Mouse (Mus musculus) lung, embryonic 16.5 days (tissue): Measurements from ENCODE around the gene Dcaf10. TPM values are rescaled to one million over a fixed set of nuclear protein-coding genes. Genes with fewer than 3 reads are reported as not detected.
A peak's percentile ranks its signal among the peaks of the same experiment; 100 is the strongest.
"Not testable (repeated sequence)": the region's sequence is repeated elsewhere in the genome, so short reads cannot be mapped to it uniquely, and the experiment has no call there.

Experiments
- ATAC-seq: fragments of 200-750 bp; cut with Nextera tagmentation; 2 replicates; pipeline ENCODE4 v1.8.0; 2017; ENCODE audit warnings: low read depth, mild to moderate bottlenecking, moderate library complexity
- H3K27ac ChIP-seq: fragments of 300-500 bp; sonication (generic); 2 replicates; pipeline ENCODE4 v1.5.1; 2014; ENCODE audit warnings: mild to moderate bottlenecking, control low read depth, low read length
- H3K27me3 ChIP-seq: fragments of 300-500 bp; sonication (generic); 2 replicates; pipeline ENCODE4 v1.6.1; 2014; ENCODE audit warnings: low read depth, low read length, mixed read lengths; ENCODE audit not compliant: control insufficient read depth, insufficient read depth
- H3K36me3 ChIP-seq: fragments of 300-500 bp; sonication (generic); 2 replicates; pipeline ENCODE4 v1.6.1; 2014; ENCODE audit warnings: low read length; ENCODE audit not compliant: control insufficient read depth, insufficient read depth
- H3K4me1 ChIP-seq: fragments of 300-500 bp; sonication (generic); replicated peaks from 2 replicates; pipeline ENCODE4 v1.6.1; 2014; ENCODE audit warnings: low read length, mixed read lengths; ENCODE audit not compliant: control insufficient read depth, insufficient read depth
- H3K4me2 ChIP-seq: fragments of 300-500 bp; sonication (generic); 2 replicates; pipeline ENCODE4 v1.6.1; 2014; ENCODE audit warnings: low read depth, low read length, control low read depth
- H3K4me3 ChIP-seq: fragments of 300-500 bp; sonication (generic); 2 replicates; pipeline ENCODE4 v1.5.1; 2014; ENCODE audit warnings: mild to moderate bottlenecking, low read length, control low read depth
- H3K9ac ChIP-seq: fragments of 300-500 bp; sonication (generic); 2 replicates; pipeline ENCODE4 v1.6.1; 2014; ENCODE audit warnings: low read length, control low read depth
- H3K9me3 ChIP-seq: fragments of 300-500 bp; sonication (generic); 2 replicates; pipeline ENCODE4 v1.6.1; 2016; ENCODE audit warnings: low read length; ENCODE audit not compliant: control insufficient read depth
- WGBS: fragments of 180-500 bp; shearing (Covaris S2); extraction: QIAGEN DNeasy Blood & Tissue Kit; methylation state at CpG from one replicate; pipeline ENCODE4 v1.1.7; 2014; 5-methylcytosine and 5-hydroxymethylcytosine counted together
- polyA plus RNA-seq: library from polyadenylated mRNA; unstranded; fragments of >200 nt; fragmentation: Nextera tagmentation; extraction: Ambion mirVana; gene quantifications from 2 replicates; pipeline ENCODE4 v1.2.1, GENCODE M21; 2015

Gene Dcaf10
- polyA plus RNA-seq, 1 experiment from 2014 or later: 9.7 TPM

DNA sequence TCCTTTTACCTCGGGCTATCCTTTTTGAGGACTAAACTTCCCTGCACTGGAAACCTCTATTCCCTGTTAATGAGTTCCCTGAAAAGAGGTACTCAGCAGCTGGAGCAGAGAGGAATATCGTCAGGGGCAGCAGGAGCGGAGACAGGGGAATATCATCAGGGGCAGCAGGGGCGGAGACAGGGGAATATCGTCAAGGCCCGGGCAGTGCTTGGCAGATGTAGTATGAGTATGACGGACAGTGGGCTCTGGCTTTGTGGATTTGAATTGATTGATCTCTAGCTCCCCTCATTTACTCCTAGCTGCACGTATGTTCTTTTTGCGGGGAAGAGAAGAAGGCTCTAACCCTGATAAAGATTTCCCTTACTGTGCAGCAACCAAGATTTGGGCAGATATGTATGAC, 675 bp upstream of the Dcaf10 start:
- H3K36me3 ChIP-seq: no peaks in the 10 kb centered on the region
- H3K9ac ChIP-seq: peak overlapping the region; percentile 91
- H3K4me1 ChIP-seq: peaks cover 13% of the 10 kb centered on the region
- peak overlapping the region; percentile 80 for H3K4me3 ChIP-seq
- H3K4me2 ChIP-seq: peak overlapping the region; percentile 81
- no peaks in the 10 kb centered on the region for H3K9me3 ChIP-seq
- peak overlapping the region; percentile 98 for H3K27ac ChIP-seq
- WGBS: 47% methylated on average over 9 of the region's 9 CpGs
- H3K27me3 ChIP-seq: no peaks in the 10 kb centered on the region
- ATAC-seq: no peak

DNA sequence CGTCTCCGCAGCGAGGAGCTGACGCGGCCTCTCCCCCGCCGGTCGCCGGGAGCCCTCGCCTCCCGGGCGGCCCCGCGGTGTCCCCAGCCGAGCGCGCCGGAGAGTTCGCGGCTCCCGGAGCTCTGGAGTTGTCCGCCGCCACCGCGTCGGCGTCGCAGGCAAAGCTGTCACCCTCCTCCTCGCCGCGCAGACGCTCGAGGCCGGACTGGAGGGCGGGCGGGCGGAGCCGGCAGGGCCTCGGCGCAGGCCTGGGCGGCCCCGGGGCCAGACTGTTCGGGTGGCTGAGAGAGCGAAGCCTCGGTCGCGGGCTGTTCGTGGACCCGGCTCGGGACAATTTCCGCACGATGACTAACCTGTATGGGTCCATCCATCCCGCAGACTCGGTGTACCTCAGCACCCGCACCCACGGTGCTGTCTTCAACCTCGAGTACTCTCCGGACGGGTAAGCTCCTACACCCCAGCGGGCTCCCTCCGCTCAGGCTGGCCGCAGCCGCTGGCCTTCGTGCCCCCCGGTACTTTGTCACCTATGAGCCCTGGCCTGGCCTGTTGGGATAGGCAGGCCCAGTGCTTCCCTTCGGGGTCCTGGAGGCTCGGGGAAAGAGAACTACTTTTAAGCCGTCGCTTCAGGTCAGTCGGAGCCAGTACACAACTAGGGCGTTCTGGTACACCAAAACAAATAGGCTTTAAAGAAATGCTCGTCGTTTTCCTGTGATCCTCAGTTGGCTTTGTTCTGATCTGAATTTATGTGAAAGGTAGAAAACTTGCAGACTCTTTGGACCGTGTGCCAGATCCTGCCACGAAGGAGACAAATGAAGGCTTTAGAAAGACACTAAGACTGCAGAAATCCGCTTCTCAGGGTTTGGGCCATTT, 620 bp downstream of the Dcaf10 start, which contains the start of gene Exosc3:
Gene Exosc3 (minus strand): TSS at position 447 of the 870 bp plus-strand sequence.
- WGBS: under 1% methylated on average over 54 of the region's 76 CpGs
- peak; percentile 86 for ATAC-seq

DNA sequence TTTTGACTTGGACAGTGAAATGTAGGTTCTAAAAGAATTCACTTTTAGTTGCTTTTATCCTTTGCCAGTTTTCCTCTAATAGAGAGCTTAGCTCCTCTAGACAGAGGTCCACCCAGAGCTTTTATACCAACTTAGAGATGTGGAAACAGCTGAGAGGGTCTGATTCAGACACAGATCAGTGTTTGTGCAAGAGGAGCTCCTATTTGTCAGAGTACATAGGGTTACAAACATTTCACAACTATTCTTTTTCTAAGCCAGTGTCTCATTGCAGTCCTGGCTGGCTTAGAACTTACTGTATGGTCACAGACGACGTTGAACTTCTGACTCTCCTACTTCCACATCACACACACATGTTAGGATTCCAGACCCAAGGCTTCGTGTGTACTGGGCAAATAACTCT, 14.8 kb downstream of the Dcaf10 start:
- no peaks in the 10 kb centered on the region for H3K27me3 ChIP-seq
- H3K27ac ChIP-seq: no peak overlapping the region
- 77% methylated on average over 3 of the region's 3 CpGs for WGBS
- peaks cover 7% of the 10 kb centered on the region for H3K36me3 ChIP-seq
- no peak overlapping the region for H3K9ac ChIP-seq
- ATAC-seq: no peak
- no peak overlapping the region for H3K4me2 ChIP-seq
- H3K4me1 ChIP-seq: no peaks in the 10 kb centered on the region
- H3K9me3 ChIP-seq: no peaks in the 10 kb centered on the region
- no peak overlapping the region for H3K4me3 ChIP-seq

More for the DNA sequence above, 620 bp downstream of the Dcaf10 start, which contains the start of gene Exosc3:
- peak within 1 kb of the TSS; percentile 91 for H3K9ac ChIP-seq
- H3K27ac ChIP-seq: peak within 1 kb of the TSS; percentile 98
- peak within 1 kb of the TSS; percentile 80 for H3K4me3 ChIP-seq
- no peaks in the 10 kb centered on the region for H3K36me3 ChIP-seq
- no peaks in the 10 kb centered on the region for H3K27me3 ChIP-seq
- H3K4me1 ChIP-seq: peaks cover 13% of the 10 kb centered on the region
- H3K9me3 ChIP-seq: no peaks in the 10 kb centered on the region
- H3K4me2 ChIP-seq: peak within 1 kb of the TSS; percentile 81

DNA sequence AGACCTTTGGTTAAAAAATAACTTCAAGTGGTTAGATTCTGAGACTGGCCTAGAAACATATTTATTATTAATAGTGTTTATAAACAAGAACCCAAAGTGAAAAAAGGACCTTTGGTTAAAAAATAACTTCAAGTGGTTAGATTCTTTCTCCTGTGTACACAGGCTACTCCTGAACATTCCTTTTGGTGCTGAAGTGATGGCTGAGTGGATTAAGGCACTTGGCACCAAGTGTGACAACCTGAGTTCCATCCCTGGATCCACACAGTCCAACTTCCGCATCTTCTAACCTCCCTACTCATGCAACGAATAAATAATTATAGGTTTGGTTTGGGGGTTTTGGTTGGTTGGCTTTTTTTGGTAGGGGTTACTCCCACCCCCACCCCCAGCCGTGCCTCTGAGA, 29.4 kb downstream of the Dcaf10 start:
- ATAC-seq: peak; percentile 90
- no peaks in the 10 kb centered on the region for H3K4me1 ChIP-seq
- no peak overlapping the region for H3K9ac ChIP-seq
- H3K27ac ChIP-seq: peak overlapping the region; percentile 88
- no peak overlapping the region for H3K4me3 ChIP-seq
- H3K36me3 ChIP-seq: peaks cover 35% of the 10 kb centered on the region
- 47% methylated on average over 3 of the region's 3 CpGs for WGBS
- H3K27me3 ChIP-seq: no peaks in the 10 kb centered on the region
- H3K9me3 ChIP-seq: no peaks in the 10 kb centered on the region
- no peak overlapping the region for H3K4me2 ChIP-seq

DNA sequence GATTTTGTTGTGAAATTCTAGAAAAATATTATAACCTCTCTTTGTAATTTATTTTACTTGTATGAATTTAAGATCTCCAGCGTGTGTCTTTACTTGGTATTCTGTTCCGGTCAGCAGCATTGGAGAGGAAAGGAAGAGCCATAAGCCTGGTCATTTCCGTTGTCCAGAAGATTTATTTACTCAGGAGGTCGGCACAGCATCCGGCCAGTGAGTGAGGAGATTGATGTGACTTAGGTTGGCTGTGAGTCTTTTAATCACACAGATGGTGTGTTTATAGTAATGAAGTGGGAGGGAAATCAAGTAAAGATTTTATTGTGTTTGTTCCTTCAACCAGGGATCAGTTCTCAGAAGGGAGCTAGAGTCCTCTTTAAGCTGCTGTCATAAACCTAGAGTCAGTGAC, 33.0 kb downstream of the Dcaf10 start:
- Histone ChIP-seq H3K4me1 (no peaks in the 10 kb centered on the region), H3K4me3 (no peak overlapping the region), H3K9me3 (no peaks in the 10 kb centered on the region), H3K9ac (no peak overlapping the region), H3K36me3 (peaks cover 35% of the 10 kb centered on the region), H3K27ac (no peak overlapping the region), H3K4me2 (no peak overlapping the region), H3K27me3 (no peaks in the 10 kb centered on the region)
- 49% methylated on average over 5 of the region's 5 CpGs for WGBS
- ATAC-seq: no peak

DNA sequence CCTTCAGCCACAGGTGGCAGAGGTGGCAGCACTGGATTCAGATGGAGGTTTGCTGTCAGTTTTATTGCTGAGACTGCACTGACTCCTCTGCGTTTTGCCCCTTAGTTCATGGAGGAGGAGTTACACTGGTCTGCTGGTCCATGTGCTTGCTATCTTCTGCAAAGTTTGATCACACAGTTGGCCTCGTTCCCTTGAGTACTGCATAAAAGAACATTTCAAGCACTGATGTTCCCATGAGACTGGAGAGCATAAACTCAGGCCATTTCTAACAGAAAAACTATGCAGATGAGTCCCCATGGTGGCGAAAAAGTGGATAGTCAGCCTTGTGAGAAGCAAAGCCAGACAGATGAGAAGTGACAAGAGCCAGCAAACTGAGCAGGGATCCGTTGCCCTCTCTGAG, 34.7 kb downstream of the Dcaf10 start:
- peaks cover 30% of the 10 kb centered on the region for H3K36me3 ChIP-seq
- ATAC-seq: no peak
- 85% methylated on average over 4 of the region's 4 CpGs for WGBS

DNA sequence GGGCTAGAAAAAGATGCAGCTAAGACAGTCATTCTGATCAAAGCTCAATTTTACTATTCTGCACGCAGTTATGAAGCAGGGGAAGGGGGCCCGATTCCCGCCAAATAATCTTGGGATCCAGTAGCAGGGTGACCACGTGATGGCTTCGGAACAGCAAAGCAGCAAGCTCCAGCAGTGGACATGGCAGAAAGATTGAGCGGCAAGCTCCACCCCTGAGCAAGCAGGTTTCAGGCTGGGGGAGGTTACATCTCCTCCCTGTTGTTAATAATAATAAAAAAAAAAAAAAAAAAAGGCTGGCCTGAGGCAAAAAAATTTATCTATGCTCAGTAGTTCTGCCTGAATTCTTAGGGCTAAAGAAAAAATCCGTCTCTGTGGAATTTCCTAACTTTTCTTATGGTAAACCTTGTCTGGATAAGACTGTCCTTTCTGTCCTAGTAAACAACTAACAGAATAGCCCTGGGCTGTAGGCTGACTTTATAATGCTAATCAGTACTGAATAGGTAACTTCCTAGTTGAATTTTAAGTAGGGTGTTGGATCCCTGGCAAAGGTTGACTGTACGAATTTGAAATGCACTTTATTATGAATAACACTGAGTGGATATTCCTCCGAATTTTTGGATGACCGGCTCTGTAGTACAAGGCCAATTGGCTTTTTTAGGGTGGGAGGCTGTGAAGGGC, 39.1 kb downstream of the Dcaf10 start:
- 81% methylated on average over 10 of the region's 10 CpGs for WGBS
- H3K27me3 ChIP-seq, H3K4me3 ChIP-seq, H3K27ac ChIP-seq, ATAC-seq, H3K9me3 ChIP-seq, H3K4me2 ChIP-seq, H3K9ac ChIP-seq, H3K4me1 ChIP-seq, H3K36me3 ChIP-seq: not testable (repeated sequence)

More for the DNA sequence above, 34.7 kb downstream of the Dcaf10 start:
- H3K4me3 ChIP-seq: no peak overlapping the region
- H3K9ac ChIP-seq: no peak overlapping the region
- no peaks in the 10 kb centered on the region for H3K27me3 ChIP-seq
- no peak overlapping the region for H3K4me2 ChIP-seq
- no peaks in the 10 kb centered on the region for H3K4me1 ChIP-seq
- no peaks in the 10 kb centered on the region for H3K9me3 ChIP-seq
- H3K27ac ChIP-seq: no peak overlapping the region

DNA sequence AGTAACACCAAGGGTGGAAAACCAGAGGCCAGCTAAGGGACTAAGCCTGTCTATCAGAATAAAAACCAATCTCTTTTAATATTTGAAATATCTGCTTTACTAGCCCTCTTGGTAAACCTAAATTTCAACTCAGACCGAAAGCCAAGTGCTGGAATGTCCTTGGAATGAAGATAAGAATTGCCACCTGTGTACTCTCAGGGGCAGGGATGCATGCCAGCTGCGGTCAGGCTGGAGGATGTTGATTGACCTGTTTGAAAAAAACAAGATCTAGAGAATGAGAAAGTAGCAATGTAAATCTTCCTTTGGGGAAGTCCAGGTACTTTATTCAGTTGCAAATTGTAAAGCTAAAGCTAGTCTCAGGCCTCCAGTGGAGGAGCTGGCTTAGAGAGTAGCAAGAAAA, 40.2 kb downstream of the Dcaf10 start:
- not testable (repeated sequence) for H3K4me3 ChIP-seq, H3K4me2 ChIP-seq, H3K36me3 ChIP-seq, H3K9ac ChIP-seq, H3K27me3 ChIP-seq, H3K4me1 ChIP-seq, H3K9me3 ChIP-seq, ATAC-seq
- H3K27ac ChIP-seq: peak overlapping the region; percentile 46
- WGBS: 37% methylated on average over 2 of the region's 2 CpGs

DNA sequence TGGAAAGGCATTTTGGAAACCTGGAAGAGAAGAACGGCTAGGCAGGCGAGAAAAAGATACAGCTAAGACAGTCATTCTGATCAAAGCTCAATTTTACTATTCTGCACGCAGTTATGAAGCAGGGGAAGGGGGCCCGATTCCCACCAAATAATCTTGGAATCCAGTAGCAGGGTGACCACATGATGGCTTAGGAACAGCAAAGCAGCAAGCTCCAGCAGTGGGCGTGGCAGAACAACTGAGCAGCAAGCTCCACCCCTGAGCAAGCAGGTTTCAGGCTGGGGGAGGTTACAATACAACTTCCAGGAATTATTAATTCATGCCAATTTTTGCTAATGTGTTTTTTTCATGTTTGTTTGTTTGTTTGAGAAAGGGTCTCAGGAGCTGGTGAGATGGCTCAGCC, 45.4 kb downstream of the Dcaf10 start:
- ATAC-seq, H3K9me3 ChIP-seq, H3K4me2 ChIP-seq, H3K4me3 ChIP-seq, H3K27me3 ChIP-seq, H3K9ac ChIP-seq, H3K4me1 ChIP-seq, H3K36me3 ChIP-seq, H3K27ac ChIP-seq: not testable (repeated sequence)
- WGBS: 90% methylated on average over 5 of the region's 5 CpGs
